Mouse (Mus musculus) erythroblast, adult 5-6 weeks (primary cell): ENCODE measurements around the gene Trmt61a. TPM values are rescaled to one million over a fixed set of nuclear protein-coding genes. Genes with fewer than 3 reads are reported as not detected.
"Not testable (repeated sequence)": the region's sequence is repeated elsewhere in the genome, so short reads cannot be mapped to it uniquely, and the experiment has no call there.

ENCODE experiments used
- ATAC-seq: replicated peaks from 2 replicates; pipeline ENCODE4 v1.8.0; 2016; ENCODE audit warnings: moderate number of reproducible peaks, mild to moderate bottlenecking, moderate TSS enrichment, inconsistent platforms; ENCODE audit not compliant: poor library complexity, low FRiP score, severe bottlenecking
- total RNA-seq, 2 experiments: library from RNA; stranded (forward) in 1 of 2; stranded (reverse) in 1 of 2; fragments of 150-400 nt in 1 of 2; fragments of 200-764, 138-1000 nt in 1 of 2; gene quantifications; 2 replicates each; pipeline versions ENCODE4 v1.2.3 to v1.2.4; 2015 to 2017; ENCODE audit warnings: low replicate concordance in 2 of 2

The Trmt61a gene
- total RNA-seq, 2 experiments from 2014 or later, result 3.1 to 3.7 TPM

- no peak for ATAC-seq
Observed at GRCm38 (mm10) chr12:111694880-111695804, 17.2 kb downstream of the Trmt61a start.

DNA sequence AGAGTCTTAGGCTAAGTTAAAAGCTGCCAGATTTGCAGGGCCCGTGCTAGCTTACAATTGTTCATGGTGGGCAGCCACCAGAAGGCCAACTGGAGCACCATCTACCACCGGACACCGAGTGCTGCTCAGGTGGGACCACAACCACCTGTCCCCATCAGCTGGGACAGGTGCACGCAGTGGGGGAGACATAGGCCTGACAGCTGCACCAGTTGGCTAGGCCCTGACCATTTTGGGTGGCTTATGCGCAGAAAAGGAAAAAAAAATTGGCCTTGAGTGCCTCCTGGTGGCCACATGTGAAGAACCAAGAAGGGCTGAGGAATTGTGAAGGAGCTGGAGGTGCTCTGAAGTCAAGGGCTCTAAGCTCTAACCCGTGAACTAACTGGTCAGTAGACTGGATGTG is 18.3 kb downstream of the Trmt61a start:
- ATAC-seq, result peak; percentile 40; the same call in 1 of the 2 replicates

GRCm38 (mm10) chr12:111697708-111698107 is 19.8 kb downstream of the Trmt61a start:
- no peak for ATAC-seq

DNA sequence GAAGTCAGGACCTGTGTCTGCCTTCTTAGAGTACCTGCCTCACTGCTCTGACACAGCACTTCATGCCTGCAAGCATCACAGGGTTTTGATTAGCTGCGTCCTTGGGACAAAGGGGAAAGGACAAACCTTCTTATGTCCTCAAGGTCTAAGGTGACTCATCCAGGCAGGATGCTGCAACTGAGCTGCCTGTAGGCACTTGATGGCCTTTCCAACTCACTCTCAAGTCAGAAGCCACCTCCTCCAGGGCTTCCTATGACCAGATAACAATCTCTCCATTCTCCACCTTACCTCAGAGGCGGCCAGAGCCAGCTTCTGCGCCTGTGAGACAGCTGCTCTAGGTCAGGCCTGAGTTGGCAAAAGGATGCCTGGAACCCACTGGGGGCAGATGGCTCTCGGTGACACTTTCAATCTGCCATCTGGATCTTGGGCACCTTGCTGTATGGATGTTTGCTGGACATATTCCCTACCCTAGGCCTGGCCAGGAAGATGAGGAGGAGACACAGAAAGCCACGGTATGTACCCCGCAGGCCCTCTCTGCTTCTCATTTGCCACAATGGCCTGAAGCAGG is 20.5 kb downstream of the Trmt61a start:
- ATAC-seq, result no peak

GRCm38 (mm10) chr12:111699542-111699941 is 21.6 kb downstream of the Trmt61a start:
- no peak for ATAC-seq

DNA sequence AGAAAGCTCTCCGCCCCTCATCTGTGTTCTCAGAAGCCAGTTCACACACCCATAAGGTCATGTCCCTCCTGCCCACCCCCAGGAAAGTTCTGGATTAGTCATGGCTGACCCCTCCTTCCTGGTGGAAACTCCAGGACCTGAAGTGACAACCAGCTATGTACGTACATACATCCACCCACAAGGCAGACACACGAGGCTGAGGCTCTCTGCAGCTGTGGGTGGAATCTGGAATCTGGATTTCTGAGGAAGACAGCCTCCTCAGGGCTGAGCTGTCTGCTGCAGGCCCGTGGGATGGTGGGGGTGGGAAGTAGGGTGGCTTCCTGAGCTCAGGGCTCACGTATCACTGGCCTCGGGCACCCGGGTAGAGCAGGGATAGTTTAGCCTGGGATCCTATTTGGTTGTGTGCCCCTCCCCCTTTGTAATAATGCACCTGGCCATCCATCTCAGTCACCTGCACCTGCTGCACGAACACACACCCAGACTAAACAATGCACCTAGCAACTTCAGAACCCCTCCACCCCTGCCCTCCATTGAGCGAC is 23.1 kb downstream of the Trmt61a start:
- no peak for ATAC-seq

- ATAC-seq, result no peak
Observed at GRCm38 (mm10) chr12:111703301-111703700, 25.4 kb downstream of the Trmt61a start.

DNA sequence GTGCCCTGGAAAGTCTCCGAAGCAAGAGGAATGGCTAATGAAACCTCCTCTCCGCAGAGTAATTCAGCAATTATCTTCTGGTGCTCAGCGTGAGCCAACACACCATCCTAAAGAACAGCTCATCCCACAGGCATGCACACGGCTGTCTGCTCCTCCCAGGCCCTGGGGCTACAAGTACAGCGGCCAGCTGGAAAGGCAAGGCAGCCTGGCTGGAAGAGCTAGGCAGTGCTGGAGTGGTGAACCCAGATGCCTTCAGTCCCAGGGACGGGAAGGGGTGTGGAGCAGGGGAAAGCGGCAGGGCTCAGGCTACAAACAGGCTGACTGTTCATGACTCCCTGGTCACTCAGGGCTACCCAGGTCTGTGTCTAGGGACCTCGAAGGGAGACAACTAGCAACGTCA is 26.7 kb downstream of the Trmt61a start:
- 0 out of 2 replicates have a peak, but pooled peaks have one; percentile 42 for ATAC-seq

GRCm38 (mm10) chr12:111705186-111705973 is 27.5 kb downstream of the Trmt61a start:
- no peak for ATAC-seq

GRCm38 (mm10) chr12:111708181-111708580 is 30.3 kb downstream of the Trmt61a start:
- no peak for ATAC-seq

DNA sequence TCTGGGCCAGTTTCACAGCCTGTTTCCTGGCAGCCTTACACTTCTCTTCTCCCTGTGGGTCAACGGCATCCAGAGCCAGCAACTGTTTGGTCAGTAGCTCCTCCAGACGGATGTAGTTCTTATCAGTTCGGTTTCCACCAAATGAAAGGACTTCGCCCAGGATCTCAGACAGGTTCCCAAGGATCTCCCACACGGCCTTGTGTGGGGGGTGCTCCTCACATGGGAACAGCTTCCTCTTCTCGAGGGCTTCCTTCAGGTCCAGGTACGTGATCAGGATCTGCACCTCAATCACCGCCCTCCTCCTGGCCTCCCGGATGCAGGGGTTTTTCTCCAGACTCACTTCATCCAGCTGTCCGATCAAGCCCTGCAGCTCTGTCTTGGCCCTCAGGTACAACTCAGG is 32.2 kb downstream of the Trmt61a start:
- ATAC-seq, result no peak

- ATAC-seq, result 0 out of 2 replicates have a peak, but pooled peaks have one; percentile 9
Observed at GRCm38 (mm10) chr12:111712476-111712875, 34.6 kb downstream of the Trmt61a start.

GRCm38 (mm10) chr12:111713004-111713651 is 35.2 kb downstream of the Trmt61a start, which contains the start of the genes Bag5 and Apopt1:
TSS of gene Bag5 (minus strand) at chr12:111713257.
TSS of gene Apopt1 (plus strand) at chr12:111713261.
- peak; percentile 86 for ATAC-seq

- not testable (repeated sequence) for ATAC-seq
Observed at GRCm38 (mm10) chr12:111713880-111714279, 36.0 kb downstream of the Trmt61a start.

DNA sequence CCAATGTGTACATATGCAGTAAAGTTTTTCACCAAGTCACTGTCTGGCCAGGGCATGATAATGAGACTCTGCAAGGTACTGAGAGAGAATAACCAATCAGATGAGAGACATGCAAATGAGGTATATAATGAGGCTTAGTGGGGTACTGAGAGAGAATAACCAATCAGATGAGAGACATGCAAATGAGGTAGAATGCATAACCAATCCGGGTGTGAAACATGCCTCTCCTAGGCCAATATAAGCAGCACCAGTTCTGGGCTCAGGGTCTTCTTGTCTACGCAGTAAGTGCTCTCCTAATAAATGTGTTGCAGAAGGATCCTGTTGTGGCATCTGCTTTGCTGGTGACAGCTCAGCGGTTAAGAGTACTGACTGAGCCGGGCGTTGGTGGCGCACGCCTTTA is 38.6 kb downstream of the Trmt61a start:
- no peak for ATAC-seq

DNA sequence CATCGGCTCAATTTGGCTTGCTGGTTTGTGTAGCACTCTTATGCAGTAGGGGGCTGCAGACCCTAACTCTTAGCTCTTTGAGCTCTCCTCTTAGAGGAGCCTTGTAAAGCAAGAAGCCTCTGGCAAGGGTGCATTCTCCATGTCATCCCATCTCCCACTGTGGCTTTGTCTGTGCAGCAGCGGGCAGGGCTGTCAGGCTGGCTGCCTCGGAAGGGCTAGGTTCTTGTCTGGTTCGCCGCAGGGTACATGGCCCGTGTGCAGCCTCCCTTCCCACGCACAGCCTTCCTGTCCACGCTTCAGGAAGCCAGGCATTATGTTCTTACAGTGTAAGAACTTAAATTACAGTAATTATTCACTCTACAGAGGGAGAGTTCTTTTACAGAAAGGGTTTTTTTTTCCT is 40.8 kb downstream of the Trmt61a start:
- no peak for ATAC-seq

- no peak for ATAC-seq
Observed at GRCm38 (mm10) chr12:111720222-111720621, 42.3 kb downstream of the Trmt61a start.

- no peak for ATAC-seq
Observed at GRCm38 (mm10) chr12:111722654-111723053, 44.7 kb downstream of the Trmt61a start.

DNA sequence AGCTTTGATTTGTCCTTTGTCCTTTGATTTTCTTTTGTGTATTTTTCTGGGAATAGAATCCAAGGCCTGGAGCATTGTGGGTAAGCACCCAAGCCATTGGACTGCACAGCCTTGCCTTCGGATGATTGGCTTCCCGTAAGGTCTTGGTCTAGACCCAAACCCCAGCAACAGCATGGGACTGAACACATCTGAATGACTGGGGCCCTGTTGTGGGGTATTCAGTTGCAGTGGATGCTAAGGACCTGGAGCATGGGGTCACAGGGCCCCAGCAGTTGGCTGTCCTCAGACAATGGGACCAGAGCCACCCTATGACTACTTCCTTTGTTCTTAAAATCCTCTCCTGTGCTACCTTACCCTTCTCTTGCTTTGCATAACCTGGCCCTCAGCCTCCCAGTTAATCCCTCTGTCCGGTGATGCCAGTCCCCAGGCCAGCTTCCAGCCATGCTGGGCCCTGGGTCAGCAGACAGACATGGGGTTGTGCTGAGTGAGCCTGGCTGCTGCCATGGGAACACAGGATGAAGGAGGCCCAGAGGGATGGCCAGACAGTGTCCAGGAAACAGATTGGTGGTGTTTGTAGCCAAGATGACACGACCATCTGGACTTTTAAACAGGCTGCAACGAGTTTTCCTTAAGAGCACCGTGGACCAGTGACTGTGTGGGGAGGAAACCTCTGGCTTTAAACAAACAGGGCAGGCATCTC is 46.9 kb downstream of the Trmt61a start:
- ATAC-seq, result no peak
